Mouse (Mus musculus): ENCODE measurements around the gene Bcl10.
A peak's percentile ranks its signal among the peaks of the same experiment; 100 is the strongest.
"Not testable (repeated sequence)": the region's sequence is repeated elsewhere in the genome, so short reads cannot be mapped to it uniquely, and the experiment has no call there.

Bcl10 gene

GRCm38 (mm10) chr3:145913263-145913662 lies 9.3 kb upstream of the Bcl10 start:
- DNase-seq (ENCODE audit: low spot score in 2 of 2): no peak

- DNase-seq (ENCODE audit: low spot score in 2 of 2): not testable (repeated sequence)
Observed at GRCm38 (mm10) chr3:145913942-145914341, 8.7 kb upstream of the Bcl10 start.

GRCm38 (mm10) chr3:145916374-145916773 lies 6.2 kb upstream of the Bcl10 start:
- no peak for DNase-seq (ENCODE audit: low spot score in 2 of 2)

DNA sequence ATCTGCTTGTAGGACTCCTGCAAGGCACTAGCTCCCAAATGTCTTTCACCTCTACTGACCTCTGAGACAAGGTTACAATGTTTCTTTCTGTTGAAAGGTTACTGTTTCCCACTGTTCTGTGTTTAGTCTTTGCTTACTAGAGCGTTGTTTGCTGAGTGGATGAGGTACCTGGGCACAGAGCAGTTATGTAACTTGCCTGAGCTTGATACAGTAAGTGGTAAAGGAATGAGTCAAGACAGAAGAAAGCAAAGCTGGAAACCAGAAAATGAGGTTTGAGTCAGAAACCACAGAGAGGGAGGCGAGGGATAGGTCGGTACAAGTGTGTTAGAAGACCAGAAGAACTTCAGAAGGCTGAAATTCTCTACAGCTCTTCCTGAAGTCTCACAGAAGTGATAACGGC lies 5.8 kb upstream of the Bcl10 start:
- DNase-seq (ENCODE audit: low spot score in 2 of 2): no peak

DNA sequence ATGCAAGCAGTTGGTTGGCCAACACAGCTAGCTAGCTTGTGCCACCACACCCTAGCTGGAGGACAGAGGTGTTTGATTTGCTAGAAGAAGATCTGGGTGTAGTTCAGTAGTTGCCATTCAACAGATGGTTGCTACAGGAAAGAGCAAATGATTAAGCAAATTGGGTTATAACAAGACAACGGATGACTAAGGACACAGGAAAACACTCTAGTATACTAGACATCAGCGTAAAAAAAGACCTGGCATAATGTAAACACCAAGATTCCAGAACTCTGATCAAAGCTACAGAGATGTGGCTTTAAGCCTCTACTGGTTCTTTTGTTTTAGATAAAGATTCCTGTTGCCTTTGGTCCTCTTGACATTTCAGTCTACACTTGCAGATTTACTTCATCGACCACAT lies 367 bp downstream of the Bcl10 start:
- no peak for DNase-seq (ENCODE audit: low spot score in 2 of 2)

DNA sequence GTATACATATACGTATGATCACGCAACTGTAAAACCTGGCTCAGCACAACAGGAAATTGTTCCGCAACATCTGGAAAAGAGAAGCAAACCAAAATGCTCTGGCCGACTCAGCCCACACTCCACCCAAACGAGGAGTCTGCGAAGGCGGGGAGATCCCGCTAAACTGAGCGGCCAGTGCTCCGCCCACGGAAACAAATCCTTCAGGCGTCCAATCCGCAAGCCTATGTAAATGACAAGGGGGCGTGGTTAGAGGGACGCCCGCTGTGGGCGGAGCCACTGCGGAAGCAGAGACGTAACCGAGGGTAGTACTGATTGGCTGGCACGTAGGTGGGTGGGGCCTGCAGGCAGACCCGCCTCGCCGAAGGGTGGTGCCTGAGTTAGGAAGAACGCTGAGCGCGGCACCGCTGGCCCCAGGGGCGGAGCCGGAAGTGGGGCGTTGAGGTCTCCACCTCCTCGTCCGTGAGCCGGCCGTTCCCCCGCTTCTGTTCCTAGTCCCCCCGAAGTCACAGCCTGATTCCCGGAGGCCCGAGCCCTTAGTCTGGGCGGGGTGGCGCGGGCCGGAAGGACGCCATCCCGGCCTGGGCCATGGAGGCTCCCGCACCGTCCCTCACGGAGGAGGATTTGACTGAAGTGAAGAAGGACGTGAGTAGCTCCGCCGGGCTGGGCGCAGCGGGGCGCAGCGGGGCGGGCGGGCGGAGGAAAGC lies 1.4 kb downstream of the Bcl10 start:
- DNase-seq (ENCODE audit: low spot score in 2 of 2): peak; percentile 98 to 99

DNA sequence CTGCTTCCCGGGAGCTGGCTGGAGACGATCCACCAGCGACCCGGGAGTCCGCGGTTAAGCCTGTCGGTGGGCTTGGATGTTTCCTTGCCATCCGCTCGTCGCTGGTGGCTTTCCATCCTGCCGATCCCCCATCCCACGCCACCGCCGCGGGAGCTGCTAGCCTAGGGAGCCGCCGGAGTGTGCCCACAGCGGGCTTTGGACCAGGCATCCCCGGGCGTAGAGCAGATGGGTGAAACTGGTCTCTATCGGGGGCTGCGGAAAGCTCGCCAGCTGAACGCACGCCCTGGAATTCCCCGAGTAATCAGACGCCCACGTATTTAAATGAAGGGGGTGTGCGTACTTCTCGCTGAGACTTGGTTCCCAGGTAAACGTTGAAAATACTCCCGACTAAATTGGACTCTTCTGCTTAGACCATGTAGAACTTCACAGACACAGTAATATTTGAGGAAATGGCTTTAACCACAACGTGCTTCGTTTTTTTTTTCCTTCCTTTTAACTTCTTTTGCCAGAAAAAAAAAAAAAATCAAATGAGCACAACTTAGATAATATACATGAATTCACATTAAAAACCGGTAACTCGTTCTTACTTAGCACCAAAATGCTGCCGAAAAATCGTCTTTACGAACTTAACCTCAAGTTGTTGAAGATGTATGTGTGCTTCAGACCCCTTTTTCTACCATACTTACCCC lies 2.2 kb downstream of the Bcl10 start:
- DNase-seq (ENCODE audit: low spot score in 2 of 2): peak; percentile 30 to 48

- no peak for DNase-seq (ENCODE audit: low spot score in 2 of 2)
Observed at GRCm38 (mm10) chr3:145925506-145925905, 2.9 kb downstream of the Bcl10 start.

DNA sequence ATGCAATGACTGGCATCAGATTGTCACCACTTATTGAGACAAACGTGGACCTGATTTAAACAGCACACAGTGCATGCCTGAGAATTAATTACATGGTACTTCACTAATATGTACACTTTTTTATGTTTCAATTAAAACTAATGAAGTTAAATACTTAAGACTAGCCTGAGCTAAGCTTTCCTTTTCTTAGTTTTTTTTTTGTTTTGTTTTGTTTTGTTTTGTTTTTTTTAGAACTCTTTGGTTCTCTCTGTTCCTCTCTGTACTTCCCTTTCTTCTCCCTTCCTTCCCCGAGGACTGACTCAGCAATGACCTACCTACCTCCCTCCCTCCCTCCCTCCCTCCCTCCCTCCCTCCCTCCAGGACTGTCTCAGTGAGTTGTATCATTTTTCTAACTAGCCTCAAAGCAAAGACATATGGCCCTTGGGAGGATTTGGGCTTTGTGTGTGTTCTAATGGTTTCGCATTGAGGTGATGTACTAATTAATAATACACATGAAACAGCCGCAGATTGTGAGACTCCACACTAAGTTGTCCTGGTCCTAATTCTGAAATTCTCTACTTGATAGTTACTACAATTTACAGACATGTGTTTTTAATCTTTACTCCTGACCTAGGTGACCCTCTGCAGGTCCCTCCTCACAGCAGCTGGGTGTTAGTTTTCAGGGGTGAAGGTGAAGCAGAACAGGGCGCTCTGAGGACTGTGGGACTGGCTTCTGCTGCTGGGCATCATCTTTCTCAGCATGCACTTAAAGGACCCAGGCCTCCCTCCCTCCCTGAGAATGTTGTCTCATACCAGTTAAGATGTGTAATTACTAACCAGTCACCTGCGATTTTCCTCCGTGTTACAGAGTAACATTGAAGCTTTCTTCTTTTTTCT lies 7.2 kb downstream of the Bcl10 start:
- DNase-seq (ENCODE audit: low spot score in 2 of 2): no peak

- no peak for DNase-seq (ENCODE audit: low spot score in 2 of 2)
Observed at GRCm38 (mm10) chr3:145933845-145934244, 11.2 kb downstream of the Bcl10 start.

DNA sequence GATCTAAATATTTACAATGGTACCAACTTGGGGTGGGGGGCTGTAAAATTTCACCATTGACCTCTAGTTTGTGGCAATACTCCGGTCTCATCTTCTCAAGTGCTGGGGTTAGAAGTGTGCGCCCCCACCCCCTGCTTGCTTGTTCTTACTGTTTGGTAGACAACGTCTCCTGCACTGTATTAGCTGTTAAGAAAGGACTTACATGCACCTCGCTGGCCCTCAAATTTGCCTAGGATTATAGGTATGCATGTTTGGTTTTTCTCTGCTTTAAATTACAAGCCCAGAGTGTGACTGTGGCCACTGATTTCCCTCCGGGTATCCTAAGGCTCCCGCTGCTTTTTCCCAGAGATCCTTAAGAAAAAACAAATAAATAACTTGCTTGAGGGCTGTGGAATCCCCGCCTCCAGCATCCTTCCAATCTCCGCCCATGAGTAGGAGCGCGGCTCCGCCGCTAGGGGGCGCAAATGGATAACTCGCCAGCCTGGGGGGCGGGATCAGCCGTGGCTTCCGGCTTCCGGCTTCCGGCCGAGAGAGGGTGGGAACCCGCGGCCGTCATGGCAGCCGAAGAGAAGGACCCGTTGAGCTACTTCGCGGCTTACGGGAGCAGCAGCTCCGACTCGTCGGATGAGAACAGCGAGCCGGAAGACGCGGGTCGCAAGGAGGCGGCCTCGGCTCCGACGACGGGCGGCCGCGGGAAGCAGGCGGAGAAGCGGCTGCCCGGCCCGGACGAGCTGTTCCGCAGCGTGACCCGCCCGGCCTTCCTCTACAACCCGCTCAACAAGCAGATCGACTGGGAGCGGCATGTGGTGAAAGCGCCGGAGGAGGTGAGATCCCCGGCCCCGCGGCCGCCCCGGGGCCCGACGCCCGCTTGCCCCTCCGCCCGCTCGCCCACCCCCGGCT lies 15.2 kb downstream of the Bcl10 start, which contains the start of gene 2410004B18Rik:
Gene 2410004B18Rik, plus strand, starts transcription at position 510 of the 900 bp plus-strand sequence.
- DNase-seq (ENCODE audit: low spot score in 2 of 2): peak; percentile 66 to 91

- DNase-seq (ENCODE audit: low spot score in 2 of 2): no peak
Observed at GRCm38 (mm10) chr3:145938405-145939349, 16.1 kb downstream of the Bcl10 start.

- DNase-seq (ENCODE audit: low spot score in 2 of 2): no peak
Observed at GRCm38 (mm10) chr3:145939402-145939801, 16.8 kb downstream of the Bcl10 start.

GRCm38 (mm10) chr3:145939971-145940370 lies 17.4 kb downstream of the Bcl10 start:
- DNase-seq (ENCODE audit: low spot score in 2 of 2): no peak

DNA sequence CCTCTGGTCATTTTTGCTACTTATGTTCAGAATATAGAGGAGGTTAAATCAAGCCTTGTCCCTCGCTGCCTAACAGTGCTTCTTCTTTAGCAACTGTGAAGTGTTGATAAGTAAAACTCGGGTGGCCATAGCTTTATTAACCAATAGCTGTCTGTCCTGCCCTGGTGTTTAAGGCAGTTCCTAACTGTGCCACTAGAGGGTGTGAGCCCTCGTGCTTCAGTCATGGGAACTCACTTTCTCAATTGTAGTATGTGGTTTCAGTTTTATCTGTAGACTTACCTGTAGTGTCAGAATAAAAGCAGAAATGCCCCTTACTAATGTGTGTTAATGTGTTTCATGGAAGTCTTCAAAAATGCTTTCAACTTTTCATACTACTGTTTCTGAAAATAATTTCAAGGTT lies 19.4 kb downstream of the Bcl10 start:
- peak in 1 of 2 experiments; percentile 77 for DNase-seq (ENCODE audit: low spot score in 2 of 2)

DNA sequence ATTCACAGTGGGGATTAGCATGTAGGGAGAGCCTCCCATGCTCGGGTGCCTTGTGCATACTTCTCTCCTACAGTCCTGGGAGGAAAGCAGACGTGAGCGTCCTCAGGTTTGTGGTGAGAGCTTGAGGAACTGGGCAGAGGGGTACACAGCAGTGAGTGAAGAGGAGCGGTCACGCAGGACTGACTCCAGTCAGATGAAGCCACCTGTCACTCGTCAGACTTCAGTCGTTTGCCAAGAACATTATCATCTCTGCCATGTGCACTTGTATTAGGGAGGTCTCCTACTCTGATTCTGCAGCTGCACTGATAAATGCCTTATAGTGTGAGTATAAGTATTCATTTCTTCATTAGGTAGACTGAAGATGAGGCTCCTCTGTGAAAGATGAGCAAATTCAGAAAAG lies 21.7 kb downstream of the Bcl10 start:
- DNase-seq (ENCODE audit: low spot score in 2 of 2): no peak

GRCm38 (mm10) chr3:145945904-145946303 lies 23.3 kb downstream of the Bcl10 start:
- DNase-seq (ENCODE audit: low spot score in 2 of 2): no peak

GRCm38 (mm10) chr3:145946654-145947053 lies 24.1 kb downstream of the Bcl10 start:
- no peak for DNase-seq (ENCODE audit: low spot score in 2 of 2)

DNA sequence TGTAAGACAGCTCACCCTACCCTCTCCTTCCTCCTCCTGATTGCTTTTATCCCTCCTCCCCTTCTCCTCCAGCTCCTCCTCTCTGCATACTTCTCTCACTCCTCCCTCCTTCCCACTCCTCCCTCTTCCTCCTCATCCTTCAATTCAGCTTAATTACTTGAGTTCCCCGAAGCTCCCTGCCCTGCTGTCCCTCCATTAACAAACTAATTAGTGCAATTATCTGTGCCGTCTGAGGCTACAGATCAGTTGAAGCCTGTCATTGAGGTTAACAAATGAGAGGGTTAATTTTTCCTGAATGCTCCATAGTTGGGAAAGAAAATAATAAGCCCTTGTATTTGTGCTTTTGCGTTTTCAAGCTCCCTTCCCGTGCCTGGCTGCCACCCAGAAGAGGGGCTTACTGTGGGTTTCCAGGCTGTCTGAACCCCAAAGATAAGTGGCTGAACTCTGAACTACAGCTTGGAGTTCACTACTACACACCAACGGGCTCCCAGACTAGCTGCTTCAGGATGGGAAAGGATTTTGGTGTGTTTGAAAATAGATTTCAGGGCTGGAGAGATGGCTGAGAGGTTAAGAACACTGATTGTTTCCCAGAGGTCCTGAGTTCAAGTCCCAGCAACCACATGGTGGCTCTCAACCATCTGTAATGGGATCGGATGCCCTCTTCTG lies 25.1 kb downstream of the Bcl10 start:
- DNase-seq (ENCODE audit: low spot score in 2 of 2): no peak

All from left cerebral cortex, adult 9 months (tissue).